Mouse (Mus musculus) cerebellum, adult 8-10 months (tissue): Measurements from ENCODE around the gene Triobp.

Experiments
- DNase-seq: peaks from one replicate; pipeline ENCODE4 v3.0.0; 2022

Gene Triobp

GRCm38 (mm10) chr15:78926021-78926919 is 21.3 kb upstream of the Triobp start, which contains the start of gene Lgals1:
Gene Lgals1, plus strand, starts transcription at chr15:78926725.
- peak; percentile 74 for DNase-seq

- no peak for DNase-seq
Measured at GRCm38 (mm10) chr15:78927021-78927787, 20.3 kb upstream of the Triobp start.

DNA sequence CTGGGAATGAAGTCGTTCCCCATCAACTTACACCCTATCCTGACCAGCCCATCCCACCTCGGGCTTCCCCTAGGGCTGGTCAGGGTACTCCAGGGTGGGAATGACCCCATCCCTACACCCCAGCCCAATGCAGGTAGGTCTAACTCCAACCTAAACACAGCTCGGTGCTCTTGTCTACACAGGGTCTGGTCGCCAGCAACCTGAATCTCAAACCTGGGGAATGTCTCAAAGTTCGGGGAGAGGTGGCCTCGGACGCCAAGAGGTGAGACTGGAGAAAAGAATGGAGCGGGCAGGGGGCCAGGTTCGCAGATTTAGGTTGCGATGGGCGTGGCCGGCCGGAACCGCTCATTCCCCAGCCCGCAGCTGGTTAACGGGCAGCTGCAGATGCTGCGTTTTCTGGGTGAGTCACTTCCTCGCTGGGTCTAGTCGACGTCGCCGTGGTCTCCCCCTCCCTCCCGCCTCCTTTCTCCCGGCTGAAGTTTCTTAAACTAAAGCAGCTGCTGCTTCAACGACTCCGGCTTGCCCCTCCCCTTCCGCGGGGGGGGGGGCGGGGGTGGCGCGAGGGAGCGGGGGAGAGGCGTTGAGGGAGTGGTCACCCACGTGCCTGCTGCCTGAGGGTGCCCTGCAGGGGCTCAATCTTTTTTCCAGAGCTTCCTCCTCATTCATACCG is 19.6 kb upstream of the Triobp start:
- DNase-seq = no peak

DNA sequence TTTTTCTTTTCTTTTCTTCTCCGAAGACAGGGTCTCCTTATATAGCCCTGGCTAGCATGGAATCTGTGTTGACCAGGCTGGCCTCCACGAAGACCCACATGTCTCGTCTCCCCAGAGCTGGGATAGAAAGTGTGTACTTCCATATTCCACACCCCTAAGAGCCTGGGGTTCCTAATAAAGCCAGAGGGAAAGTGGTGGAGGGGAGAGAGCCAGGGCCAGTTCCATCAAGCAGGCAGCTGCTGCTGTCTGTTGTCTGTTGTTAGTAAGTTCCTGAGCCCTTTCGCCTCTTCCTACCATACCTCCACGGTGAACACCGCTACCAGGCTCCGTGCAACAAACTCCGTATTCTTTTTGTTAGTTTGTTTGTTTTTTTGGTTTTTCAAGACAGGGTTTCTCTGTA is 19.0 kb upstream of the Triobp start:
- DNase-seq = no peak

DNA sequence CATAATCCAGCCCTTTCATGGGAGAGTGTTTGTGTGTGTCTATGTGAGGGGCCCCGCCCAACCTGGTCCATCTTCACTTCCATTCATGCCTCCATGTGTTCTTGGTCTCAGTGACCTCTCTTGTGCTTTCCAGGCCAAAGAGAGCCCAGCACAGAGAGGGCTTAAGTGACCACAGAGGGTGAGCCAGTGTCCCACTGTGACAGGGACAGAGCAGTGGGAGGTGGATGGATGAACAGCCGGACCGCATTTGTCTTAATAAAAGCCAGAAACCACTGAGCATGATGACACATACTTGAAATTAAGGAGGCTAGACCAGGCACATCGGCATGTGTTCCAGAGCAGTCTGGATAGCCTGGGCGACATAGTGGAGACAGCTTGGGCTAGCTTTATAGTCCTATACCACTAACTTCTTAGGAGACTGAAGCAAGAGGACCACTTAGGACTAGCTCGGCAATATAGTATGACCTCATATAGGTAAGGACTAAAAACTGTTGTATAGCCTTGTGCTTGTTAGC is 17.3 kb upstream of the Triobp start:
- DNase-seq = no peak

GRCm38 (mm10) chr15:78930801-78931426 is 16.6 kb upstream of the Triobp start:
- DNase-seq = no peak

- DNase-seq = no peak
Measured at GRCm38 (mm10) chr15:78931577-78931976, 15.9 kb upstream of the Triobp start.

DNA sequence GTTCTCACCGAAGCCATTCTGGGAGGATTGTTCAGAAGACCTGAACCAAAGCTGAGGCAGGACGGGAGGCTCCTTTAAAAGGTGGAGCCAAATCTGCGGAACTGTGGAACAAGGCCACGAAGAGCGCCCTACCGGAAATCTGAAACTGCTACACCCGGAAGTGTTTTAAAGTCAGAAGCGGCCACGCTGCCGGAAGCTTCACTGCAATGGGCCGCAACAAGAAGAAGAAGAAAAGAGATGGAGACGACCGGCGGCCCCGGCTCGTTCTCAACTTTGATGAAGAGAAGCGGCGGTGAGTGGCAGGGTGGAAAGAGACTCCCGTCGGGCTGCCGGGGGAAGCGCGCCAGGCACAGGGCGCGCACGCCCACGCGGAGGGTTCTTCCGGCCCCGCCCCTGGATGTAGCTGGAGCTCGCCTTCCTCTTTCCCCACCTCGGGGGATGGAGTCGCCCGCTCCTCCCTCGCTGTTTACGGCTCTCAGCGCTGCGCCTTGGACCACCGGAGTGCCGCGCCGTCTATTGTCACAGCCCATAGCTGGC is 12.7 kb upstream of the Triobp start, which contains the start of gene Nol12:
Nol12 (plus strand) TSS at position 150 of the 537 bp plus-strand sequence.
- peak; percentile 87 for DNase-seq

DNA sequence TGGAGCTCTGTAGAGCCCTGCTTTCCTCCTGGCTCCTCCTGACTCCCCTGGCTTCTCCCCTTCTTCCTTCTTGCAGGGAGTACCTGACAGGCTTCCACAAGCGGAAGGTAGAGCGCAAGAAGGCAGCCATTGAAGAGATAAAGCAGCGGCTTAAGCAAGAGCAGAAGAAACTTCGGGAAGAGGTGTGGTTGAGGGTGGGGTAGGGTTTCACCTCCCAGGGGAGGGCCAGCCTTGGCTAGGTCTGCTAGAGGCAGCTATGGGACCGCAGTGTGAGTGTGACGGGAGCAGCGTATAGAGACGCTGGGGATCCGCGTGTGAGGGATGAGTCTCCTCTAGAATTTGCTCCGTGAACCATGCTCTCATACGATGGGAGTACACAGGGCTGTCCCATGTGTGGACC is 11.1 kb upstream of the Triobp start:
- no peak for DNase-seq

DNA sequence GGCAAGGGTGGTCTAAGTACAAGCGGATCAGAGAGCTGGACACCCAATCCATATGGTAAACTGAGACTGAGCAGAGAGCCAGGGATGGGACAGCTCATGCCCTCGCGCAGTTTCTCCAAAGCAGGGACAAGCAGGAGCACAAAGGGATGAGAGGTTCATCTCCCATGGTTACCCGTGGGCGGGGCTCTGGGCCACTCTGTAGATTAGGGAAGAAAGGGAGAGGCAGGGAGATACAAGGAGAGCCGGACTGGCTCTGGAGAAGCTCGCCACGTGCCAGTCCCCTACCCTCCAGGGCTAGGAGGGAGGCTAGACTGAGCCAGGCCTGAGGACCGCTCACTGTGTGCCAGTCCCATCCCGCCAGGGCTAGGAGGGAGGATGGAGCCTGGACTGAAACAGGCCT is 10.2 kb upstream of the Triobp start:
- DNase-seq = no peak

GRCm38 (mm10) chr15:78937963-78938362 is 9.6 kb upstream of the Triobp start:
- DNase-seq = no peak

- DNase-seq = no peak
Measured at GRCm38 (mm10) chr15:78940325-78940724, 7.2 kb upstream of the Triobp start.

GRCm38 (mm10) chr15:78942663-78943062 is 4.9 kb upstream of the Triobp start:
- peak; percentile 89 for DNase-seq

DNA sequence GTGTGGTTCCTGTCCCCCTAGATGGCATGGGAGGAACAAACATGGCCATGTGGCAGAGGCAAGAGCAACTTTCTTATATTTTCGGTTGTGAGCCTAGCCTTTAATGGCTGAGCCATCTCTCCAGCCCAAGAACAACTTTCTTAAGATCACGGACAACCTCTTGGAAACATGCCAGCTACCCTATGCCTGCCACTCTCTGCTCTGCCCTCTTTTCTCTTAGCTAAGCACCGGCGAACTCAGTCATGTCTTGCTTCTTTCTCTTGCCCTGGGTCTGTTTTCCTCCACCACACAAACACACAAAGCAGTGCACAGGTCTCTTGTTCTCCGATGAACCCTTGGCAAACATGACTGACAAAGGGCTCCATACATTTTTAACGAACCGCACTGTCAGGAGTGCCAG is 1.3 kb upstream of the Triobp start:
- no peak for DNase-seq

DNA sequence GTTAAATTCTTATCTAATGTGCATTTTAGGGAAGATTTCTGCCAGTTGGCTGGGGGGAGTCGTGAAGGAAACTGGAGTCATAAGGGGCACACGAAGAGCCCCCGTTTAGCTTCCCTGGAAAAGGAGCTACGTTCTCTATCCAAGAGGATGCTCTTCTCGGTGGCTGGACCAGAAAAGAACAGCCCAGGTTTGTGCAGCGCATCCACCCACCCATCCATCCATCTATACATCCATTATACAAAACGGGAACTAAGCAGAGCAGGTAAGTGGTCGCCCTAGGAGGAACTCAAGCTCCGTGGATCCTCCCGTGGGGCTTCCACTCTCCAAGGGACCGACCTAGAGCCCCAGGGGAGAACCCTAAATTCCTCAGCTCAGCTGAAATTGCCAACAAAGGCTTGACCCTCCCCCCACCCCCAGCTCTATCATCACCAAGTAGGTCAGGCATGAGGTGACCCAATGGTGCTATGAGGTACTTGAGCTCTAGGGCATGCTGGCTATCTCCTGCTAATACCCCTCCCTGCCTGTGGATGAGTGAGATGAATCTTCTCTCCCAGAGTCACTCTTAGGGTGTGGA is 715 bp downstream of the Triobp start:
- no peak for DNase-seq

GRCm38 (mm10) chr15:78948883-78949282 is 1.4 kb downstream of the Triobp start:
- no peak for DNase-seq

DNA sequence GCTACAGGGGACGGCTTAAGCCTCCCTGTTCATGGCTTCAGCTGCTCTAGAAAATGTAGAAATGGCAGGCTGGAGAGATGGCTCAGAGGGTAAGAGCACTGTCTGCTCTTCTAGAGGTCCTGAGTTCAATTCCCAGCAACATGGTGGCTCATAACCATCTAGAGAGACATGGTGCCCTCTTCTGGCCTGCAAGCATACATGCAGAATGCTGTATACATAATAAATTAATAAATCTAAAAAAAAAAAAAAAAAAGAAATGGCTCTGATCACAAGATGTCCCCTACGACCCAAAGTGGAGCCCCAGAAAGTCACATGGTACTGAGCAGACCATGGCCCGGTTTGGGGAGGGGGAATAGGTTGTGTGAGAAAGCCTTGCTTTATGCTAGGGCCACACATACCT is 8.1 kb downstream of the Triobp start:
- DNase-seq = no peak

DNA sequence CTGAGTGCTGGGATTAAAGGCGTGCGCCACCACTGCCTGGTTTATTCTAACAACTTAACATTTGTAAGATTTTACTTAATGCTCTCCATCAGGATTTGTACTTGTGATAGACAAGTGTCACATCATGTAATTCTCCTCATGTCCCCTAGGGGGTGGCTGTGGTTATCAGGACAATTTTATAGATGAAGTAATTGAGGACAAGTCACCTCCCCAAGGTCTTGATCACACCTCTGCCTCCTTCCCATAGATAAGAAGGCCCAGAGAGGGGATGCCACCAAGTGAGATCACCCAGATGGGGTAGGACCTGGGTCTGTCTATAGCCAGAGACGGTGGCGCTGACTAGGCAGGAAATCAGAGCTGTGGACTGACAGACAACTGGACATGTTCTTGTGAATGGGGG is 8.8 kb downstream of the Triobp start:
- DNase-seq = no peak

DNA sequence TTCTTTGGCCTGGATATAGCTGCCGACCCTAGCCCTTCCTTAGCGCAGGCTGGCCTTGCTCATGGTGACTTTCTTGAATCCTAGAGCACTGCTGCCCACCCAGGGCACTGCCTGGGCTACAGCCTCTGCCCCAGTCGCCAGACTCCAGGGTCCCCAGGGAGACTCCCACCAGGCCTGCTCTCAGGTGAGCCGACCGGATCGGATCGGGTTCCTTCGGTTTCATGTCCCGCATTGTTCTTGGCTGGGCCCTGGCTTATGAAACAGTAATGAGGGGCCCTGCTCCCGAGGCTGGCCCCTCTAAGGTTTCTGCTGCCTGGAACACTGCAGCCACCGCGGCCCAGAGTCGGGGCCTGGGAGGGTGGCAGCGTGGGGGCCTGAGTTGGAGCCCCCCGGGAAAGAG is 9.5 kb downstream of the Triobp start:
- no peak for DNase-seq

DNA sequence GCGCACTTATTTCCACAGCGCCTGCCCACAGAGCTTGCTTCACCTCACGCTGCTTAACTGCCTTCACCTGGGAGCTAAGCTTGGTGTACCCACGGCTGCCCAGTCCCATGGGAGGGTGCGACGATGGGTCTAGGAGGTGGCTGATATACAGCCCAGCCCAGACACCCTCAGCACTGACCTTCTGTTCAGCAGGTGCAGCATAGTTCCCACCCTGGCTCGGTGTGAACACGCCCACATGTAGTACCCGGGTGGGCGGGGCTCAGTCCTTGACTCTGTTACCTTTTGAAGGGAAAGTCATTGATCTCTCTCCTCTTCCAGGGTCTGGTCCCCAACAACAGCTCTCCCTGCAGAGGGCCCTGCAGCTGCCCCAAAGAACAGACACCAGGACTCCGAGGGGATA is 12.0 kb downstream of the Triobp start:
- no peak for DNase-seq

GRCm38 (mm10) chr15:78960088-78960487 is 12.6 kb downstream of the Triobp start:
- no peak for DNase-seq

- peak; percentile 79 for DNase-seq
Measured at GRCm38 (mm10) chr15:78962885-78963284, 15.4 kb downstream of the Triobp start.
